Mouse (Mus musculus): ENCODE results near the gene Lin7b. TPM values are rescaled to one million over a fixed set of nuclear protein-coding genes. Genes with fewer than 3 reads are reported as not detected.
A peak's percentile ranks its signal among the peaks of the same experiment; 100 is the strongest.

Gene Lin7b
- polyA plus RNA-seq (2012; rRNA removed) = 92.6 and 103 TPM in 2 replicates

DNA sequence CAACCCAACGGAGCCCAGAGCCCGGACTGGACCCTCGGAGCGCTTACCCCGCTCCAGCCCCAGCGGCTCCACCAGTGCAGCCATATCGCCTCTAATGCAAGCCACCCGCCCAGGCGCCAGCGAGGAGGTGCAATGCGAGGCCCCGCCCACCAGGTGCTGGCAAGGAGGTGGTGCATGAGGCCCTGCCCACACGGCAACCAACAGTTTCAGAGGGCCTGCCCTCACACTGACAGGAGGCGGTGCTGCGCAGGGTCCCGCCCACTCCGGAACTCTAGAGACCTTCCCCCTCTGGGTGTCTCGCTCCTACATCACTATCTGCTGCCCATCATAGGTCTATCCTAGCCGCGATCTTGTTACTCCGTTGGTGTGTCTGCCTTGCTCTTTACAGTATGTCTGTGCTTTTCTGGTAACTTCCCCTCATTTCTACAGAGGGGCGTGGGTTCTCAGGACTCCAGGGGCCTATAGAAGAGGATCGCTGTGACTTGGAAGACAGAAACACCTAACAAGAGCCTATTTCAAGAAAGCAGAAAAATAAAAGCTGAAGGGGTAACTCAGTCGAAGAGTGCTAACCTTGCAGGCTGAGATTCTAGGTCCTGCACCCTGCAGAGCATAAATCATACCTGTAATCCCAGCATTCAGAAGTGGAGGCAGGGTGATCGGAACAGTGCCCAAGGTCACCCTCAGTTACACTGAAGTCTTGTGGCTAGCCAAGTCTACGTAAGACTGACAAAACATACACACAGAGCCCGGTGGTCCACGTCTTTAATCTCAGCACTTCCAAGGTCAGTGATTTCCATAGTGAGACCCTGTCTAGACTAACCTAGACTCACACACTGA lies at the start of gene Lin7b:
Lin7b (minus strand) TSS at position 109 of the 837 bp plus-strand sequence.
- peak within 1 kb of the TSS; percentile 12; the same call in 1 of the 2 replicates for H3K27ac ChIP-seq (ENCODE audit: insufficient read depth, low read length)
- peak; percentile 89 for DNase-seq
- 12% methylated on average over 28 of the region's 28 CpGs for WGBS
- H3K4me3 ChIP-seq (replicated peaks; ENCODE audit: insufficient read depth, low read depth, low read length) = peak within 1 kb of the TSS; percentile 70
- peaks cover 12% of the 10 kb centered on the region for H3K4me1 ChIP-seq (ENCODE audit: control insufficient read depth, insufficient read depth, low read length)
- no peaks in the 10 kb centered on the region for H3K27me3 ChIP-seq (ENCODE audit: control insufficient read depth, insufficient read depth, low read length)
- TF ChIP-seq POLR2A (IDR thresholded peaks at IDR 0.05; ENCODE audit: borderline replicate concordance, insufficient read depth, low read length) (no peak; the same call in 1 of the 2 replicates), CTCF (IDR thresholded peaks at IDR 0.05; ENCODE audit: borderline replicate concordance, insufficient read depth, low read depth, low read length) (no peak)

DNA sequence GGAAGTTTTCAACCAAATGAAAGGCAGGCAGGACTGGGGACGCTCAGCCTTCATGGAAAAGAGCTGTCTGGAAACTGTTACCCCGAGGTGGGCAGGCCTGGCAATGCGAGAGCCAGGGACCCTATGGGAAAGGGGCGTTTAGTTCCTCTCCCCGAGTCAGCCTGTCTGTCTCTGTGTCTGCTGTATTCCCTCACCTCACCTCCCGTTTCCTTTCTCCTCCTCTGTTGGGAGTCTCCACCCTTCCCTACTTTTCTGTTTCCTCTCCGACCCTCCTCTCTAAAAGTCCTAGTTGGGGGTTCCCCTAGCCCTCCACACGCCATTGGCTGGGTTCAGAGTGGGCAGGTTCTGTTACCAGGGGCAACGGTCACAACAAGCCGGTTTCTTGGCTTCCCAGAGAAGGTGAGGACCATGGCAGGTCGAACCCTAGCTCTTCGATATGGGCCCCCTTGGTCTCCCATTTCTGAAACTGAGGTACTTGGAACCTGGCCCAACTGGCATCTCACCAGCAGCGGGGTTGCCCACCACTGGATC lies 47.6 kb upstream of the Lin7b start:
- H3K27ac ChIP-seq (ENCODE audit: insufficient read depth, low read length) = no peak overlapping the region
- TF ChIP-seq CTCF (IDR thresholded peaks at IDR 0.05; ENCODE audit: borderline replicate concordance, insufficient read depth, low read depth, low read length) = no peak
- no peak for TF ChIP-seq POLR2A (IDR thresholded peaks at IDR 0.05; ENCODE audit: borderline replicate concordance, insufficient read depth, low read length)
- WGBS = 8% methylated on average over 13 of the region's 13 CpGs
- no peak overlapping the region for H3K4me3 ChIP-seq (replicated peaks; ENCODE audit: insufficient read depth, low read depth, low read length)
- H3K27me3 ChIP-seq (ENCODE audit: control insufficient read depth, insufficient read depth, low read length) = no peaks in the 10 kb centered on the region; the same call in 1 of the 2 replicates
- DNase-seq = no peak
- H3K4me1 ChIP-seq (ENCODE audit: control insufficient read depth, insufficient read depth, low read length) = no peaks in the 10 kb centered on the region

DNA sequence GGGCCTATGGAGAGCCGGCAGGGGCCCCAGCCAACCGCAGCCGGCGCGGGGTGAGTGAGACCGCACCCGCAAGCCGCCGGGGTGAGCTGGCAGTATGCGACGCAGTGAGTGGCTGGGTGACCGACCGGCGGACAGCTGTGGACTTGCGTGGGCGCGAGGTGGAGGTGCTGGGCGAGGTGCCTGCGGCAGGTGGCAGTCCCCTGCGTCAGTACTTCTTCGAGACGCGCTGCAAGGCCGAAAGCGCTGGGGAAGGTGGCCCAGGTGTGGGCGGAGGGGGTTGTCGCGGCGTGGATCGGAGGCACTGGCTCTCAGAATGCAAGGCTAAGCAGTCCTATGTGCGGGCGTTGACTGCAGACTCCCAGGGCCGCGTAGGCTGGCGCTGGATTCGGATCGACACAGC lies 45.3 kb upstream of the Lin7b start:
- Histone ChIP-seq H3K27ac (ENCODE audit: insufficient read depth, low read length) (no peak overlapping the region), H3K27me3 (ENCODE audit: control insufficient read depth, insufficient read depth, low read length) (no peaks in the 10 kb centered on the region; the same call in 1 of the 2 replicates), H3K4me1 (ENCODE audit: control insufficient read depth, insufficient read depth, low read length) (no peaks in the 10 kb centered on the region), H3K4me3 (replicated peaks; ENCODE audit: insufficient read depth, low read depth, low read length) (peak overlapping the region; percentile 39)
- no peak for DNase-seq
- WGBS = 11% methylated on average over 37 of the region's 37 CpGs
- TF ChIP-seq POLR2A (IDR thresholded peaks at IDR 0.05; ENCODE audit: borderline replicate concordance, insufficient read depth, low read length) (no peak), CTCF (IDR thresholded peaks at IDR 0.05; ENCODE audit: borderline replicate concordance, insufficient read depth, low read depth, low read length) (no peak)

DNA sequence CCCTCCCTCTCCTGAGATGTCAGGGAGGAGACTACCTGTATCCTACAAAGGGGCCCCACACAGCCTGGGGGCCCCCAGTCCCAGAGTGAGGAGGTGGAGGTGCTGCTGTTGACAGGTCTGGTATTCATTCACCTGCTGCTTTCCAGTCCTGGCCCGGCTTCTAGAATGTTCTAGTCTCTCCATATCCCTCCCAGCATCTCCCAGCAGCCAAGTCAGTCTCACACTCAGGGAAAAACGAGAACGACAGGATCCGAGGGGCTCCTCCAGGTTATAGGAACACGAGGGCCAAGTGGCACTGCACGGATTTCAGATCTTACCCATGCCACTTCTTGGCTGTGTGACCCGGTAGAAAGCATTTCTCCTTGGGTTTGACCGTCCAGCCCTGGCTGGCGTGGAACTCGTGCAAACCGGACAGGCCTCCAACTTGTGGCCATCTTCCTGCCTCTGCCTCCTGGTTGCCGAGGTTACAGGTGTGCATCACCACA lies 44.4 kb upstream of the Lin7b start:
- Histone ChIP-seq H3K27me3 (ENCODE audit: control insufficient read depth, insufficient read depth, low read length) (no peaks in the 10 kb centered on the region; the same call in 1 of the 2 replicates), H3K27ac (ENCODE audit: insufficient read depth, low read length) (no peak overlapping the region), H3K4me1 (ENCODE audit: control insufficient read depth, insufficient read depth, low read length) (no peaks in the 10 kb centered on the region), H3K4me3 (replicated peaks; ENCODE audit: insufficient read depth, low read depth, low read length) (no peak overlapping the region)
- DNase-seq = no peak
- TF ChIP-seq POLR2A (IDR thresholded peaks at IDR 0.05; ENCODE audit: borderline replicate concordance, insufficient read depth, low read length) (no peak), CTCF (IDR thresholded peaks at IDR 0.05; ENCODE audit: borderline replicate concordance, insufficient read depth, low read depth, low read length) (no peak)
- 46% methylated on average over 12 of the region's 12 CpGs for WGBS

DNA sequence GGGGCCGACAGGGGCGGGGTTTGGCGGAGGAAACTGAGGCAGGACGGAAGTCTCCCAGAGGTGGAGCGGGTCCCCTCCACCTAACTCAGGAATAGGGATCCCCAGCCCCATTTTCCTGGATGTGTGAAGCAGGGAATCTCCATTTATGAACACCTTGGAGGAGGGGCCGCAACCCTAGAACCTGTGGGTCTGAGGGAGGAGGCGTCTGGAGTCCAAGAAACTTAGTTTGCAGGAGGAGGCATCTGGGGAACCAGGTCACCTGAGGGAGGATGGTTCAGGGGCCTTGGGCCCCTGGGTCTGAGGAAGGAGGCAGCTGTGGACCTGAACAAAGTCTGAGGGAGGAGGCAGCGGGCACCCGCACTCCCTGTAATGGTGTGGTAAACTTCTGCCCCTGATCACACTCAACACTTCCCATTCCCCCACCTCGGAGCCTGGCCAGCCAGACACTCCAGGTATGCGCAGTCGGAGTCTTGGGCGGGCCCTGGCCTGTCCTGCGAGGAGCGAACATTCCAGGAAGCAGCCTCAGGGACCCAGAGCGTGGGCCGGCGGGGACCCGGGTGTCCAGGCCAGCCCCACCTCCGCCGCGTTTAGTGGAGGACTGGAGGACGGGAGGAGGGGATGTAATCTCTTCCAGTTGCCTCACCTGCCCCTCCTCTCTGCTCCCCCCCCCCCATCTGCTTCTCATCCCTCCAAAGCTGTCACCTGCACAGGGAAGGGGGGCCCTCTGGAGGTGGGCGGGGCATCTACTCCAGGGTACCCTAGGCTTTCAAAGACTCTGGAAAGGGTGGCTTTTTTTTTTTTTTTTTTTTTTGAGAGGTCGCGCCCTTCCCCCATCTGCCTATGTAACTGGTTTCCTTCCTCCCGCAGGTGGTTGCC lies 43.7 kb upstream of the Lin7b start:
- 3% methylated on average over 26 of the region's 27 CpGs for WGBS
- H3K27ac ChIP-seq (ENCODE audit: insufficient read depth, low read length) = no peak overlapping the region
- no peak for DNase-seq
- no peaks in the 10 kb centered on the region for H3K4me1 ChIP-seq (ENCODE audit: control insufficient read depth, insufficient read depth, low read length)
- no peak overlapping the region for H3K4me3 ChIP-seq (replicated peaks; ENCODE audit: insufficient read depth, low read depth, low read length)
- no peaks in the 10 kb centered on the region; the same call in 1 of the 2 replicates for H3K27me3 ChIP-seq (ENCODE audit: control insufficient read depth, insufficient read depth, low read length)
- TF ChIP-seq POLR2A (IDR thresholded peaks at IDR 0.05; ENCODE audit: borderline replicate concordance, insufficient read depth, low read length) (no peak), CTCF (IDR thresholded peaks at IDR 0.05; ENCODE audit: borderline replicate concordance, insufficient read depth, low read depth, low read length) (no peak)

DNA sequence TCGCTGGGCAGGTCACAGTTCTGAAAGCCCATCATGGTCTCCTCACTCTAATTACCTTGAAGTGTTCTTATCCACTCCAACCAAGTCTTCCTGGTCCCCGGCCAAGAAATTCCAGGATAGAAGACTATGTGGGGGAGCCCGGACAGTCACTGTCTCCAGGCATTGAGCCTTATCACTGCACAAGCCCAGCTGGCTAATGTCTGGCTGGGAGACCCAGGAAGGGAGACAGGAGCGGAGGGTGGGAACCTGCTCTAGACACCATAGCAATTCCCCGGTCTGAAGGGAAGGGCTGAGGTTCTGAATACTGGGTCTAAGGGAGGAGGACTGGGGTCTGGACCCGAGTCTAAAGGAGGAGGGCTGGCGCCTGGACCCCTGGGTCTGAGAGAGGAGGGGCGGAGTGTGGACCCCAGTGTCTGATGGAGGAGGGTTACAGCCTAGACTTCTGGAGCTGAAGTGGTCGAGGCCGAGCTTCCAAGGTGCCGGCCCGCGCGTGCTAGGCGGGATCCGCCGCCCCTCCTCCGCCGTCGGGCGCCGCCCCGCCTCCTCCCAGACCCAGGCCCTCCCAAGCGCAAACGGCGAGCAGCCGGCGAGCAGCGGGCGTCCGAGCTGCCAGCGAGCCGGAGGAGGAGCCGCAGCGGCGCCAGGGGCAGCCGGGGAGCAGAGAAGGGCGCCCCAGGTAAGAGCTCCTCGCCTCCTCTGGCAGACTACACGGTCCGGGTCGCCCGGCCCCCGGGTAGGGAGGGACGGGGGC lies 42.9 kb upstream of the Lin7b start, which contains the start of gene Ntf5:
Ntf5 (plus strand) TSS at position 583 of the 751 bp plus-strand sequence.
- WGBS = 4% methylated on average over 44 of the region's 45 CpGs
- Histone ChIP-seq H3K4me3 (replicated peaks; ENCODE audit: insufficient read depth, low read depth, low read length) (no peak within 1 kb of the TSS), H3K27me3 (ENCODE audit: control insufficient read depth, insufficient read depth, low read length) (no peaks in the 10 kb centered on the region; the same call in 1 of the 2 replicates), H3K4me1 (ENCODE audit: control insufficient read depth, insufficient read depth, low read length) (no peaks in the 10 kb centered on the region), H3K27ac (ENCODE audit: insufficient read depth, low read length) (no peak within 1 kb of the TSS)
- no peak for DNase-seq
- TF ChIP-seq POLR2A (IDR thresholded peaks at IDR 0.05; ENCODE audit: borderline replicate concordance, insufficient read depth, low read length) (no peak), CTCF (IDR thresholded peaks at IDR 0.05; ENCODE audit: borderline replicate concordance, insufficient read depth, low read depth, low read length) (no peak)
